Mouse (Mus musculus) ES-E14 (cell line): ENCODE data around the gene Ptpre. TPM values are rescaled to one million over a fixed set of nuclear protein-coding genes. Genes with fewer than 3 reads are reported as not detected.

Experiments used
- DNase-seq: peaks from one replicate; pipeline ENCODE4 v3.0.0-alpha.2; 2013; ENCODE audit warnings: low read depth, low spot score
- H3K27ac ChIP-seq: 2 replicates; pipeline ENCODE4 v1.5.1; 2012; ENCODE audit warnings: low read depth, mild to moderate bottlenecking, low read length, moderate library complexity, mixed read lengths; ENCODE audit not compliant: poor library complexity, insufficient read depth, severe bottlenecking
- H3K36me3 ChIP-seq: 2 replicates; pipeline ENCODE4 v1.6.1; 2012; ENCODE audit warnings: mild to moderate bottlenecking, low read length, moderate library complexity, mixed read lengths; ENCODE audit not compliant: control insufficient read depth, poor library complexity, insufficient read depth, severe bottlenecking
- H3K4me1 ChIP-seq, 2 experiments: fragments of 150-350 bp in 1 of 2; sonication (generic) in 1 of 2; 2 replicates each; pipeline ENCODE4 v1.6.1; 2012; ENCODE audit warnings: low read length in 2 of 2, mild to moderate bottlenecking in 1 of 2, mixed read lengths in 1 of 2; ENCODE audit not compliant: control insufficient read depth in 2 of 2, insufficient read depth in 2 of 2, poor library complexity in 1 of 2
- H3K4me3 ChIP-seq, 2 experiments: fragments of 150-350 bp in 1 of 2; sonication (generic) in 1 of 2; 2 replicates each; pipeline ENCODE4 v1.5.1; 2012; ENCODE audit warnings: low read length in 2 of 2, low read depth in 1 of 2, mild to moderate bottlenecking in 1 of 2, mixed read lengths in 1 of 2; ENCODE audit not compliant: insufficient read depth in 1 of 2, poor library complexity in 1 of 2, severe bottlenecking in 1 of 2
- H3K9ac ChIP-seq: 2 replicates; pipeline ENCODE4 v1.6.1; 2012; ENCODE audit warnings: low read depth, mild to moderate bottlenecking, low read length, mixed read lengths; ENCODE audit not compliant: poor library complexity, insufficient read depth, severe bottlenecking
- H3K9me3 ChIP-seq: fragments of 150-350 bp; sonication (generic); 2 replicates; pipeline ENCODE4 v1.6.1; 2012; ENCODE audit warnings: low read depth, mild to moderate bottlenecking, low read length; ENCODE audit not compliant: control insufficient read depth, insufficient read depth
- CHD2 ChIP-seq: IDR thresholded peaks from 2 replicates; pipeline ENCODE4 v1.6.1; 2014; ENCODE audit warnings: mild to moderate bottlenecking, low read depth, low read length, inconsistent platforms
- HCFC1 ChIP-seq: IDR thresholded peaks from 2 replicates; pipeline ENCODE4 v1.6.1; 2012; ENCODE audit warnings: low read length, inconsistent platforms, borderline replicate concordance; ENCODE audit not compliant: insufficient read depth
- MAFK ChIP-seq: IDR thresholded peaks from 2 replicates; pipeline ENCODE4 v1.6.1; 2014; ENCODE audit warnings: mild to moderate bottlenecking, low read depth, low read length, inconsistent platforms; ENCODE audit not compliant: insufficient read depth
- ZC3H11A ChIP-seq: IDR thresholded peaks from 2 replicates; pipeline ENCODE4 v1.6.1; 2012; ENCODE audit warnings: low read depth, mild to moderate bottlenecking, inconsistent platforms, low read length, borderline replicate concordance
- ZNF384 ChIP-seq: IDR thresholded peaks from 2 replicates; pipeline ENCODE4 v1.6.1; 2012; ENCODE audit warnings: low read depth, low read length, inconsistent platforms
- in situ Hi-C, 2 experiments: fragments of 600-800 bp; cut with MboI; formaldehyde crosslinking; loops; one replicate each; pipeline ENCODE4 v1.15.1; 2025; ENCODE audit warnings: low sequenced_read_pairs in 2 of 2, inconsistent platforms in 1 of 2; ENCODE audit not compliant: unreplicated experiment in 2 of 2
- total RNA-seq: library from RNA; depleted of rRNA; stranded (reverse); fragments of 300-350 nt; gene quantifications from 2 replicates; pipeline ENCODE4 v1.2.3, GENCODE M21; 2012

Ptpre gene
- total RNA-seq, 1 experiment = 1.1 TPM

DNA sequence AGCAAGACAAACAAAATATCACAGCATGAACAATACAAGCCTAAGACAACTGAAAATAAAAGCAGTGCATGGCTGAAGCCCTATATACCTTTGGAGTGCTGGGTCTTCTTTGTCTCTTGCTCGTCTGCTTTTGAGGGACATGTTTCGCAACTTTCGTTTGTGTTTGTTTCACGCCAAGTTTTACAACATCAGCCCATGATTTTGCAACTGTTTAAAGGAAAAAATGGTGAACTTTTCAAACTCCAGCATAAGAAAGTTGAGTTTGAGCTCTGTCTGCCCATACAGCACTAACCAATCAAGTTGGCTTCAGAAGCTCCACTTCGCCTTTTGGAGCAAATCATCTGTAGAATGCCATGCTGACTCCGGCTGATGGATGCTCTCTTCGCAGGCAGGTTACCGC lies 167.0 kb downstream of the Ptpre start:
- Histone ChIP-seq H3K4me1 (no peaks in the 10 kb centered on the region), H3K27ac (no peak overlapping the region), H3K4me3 (no peak overlapping the region), H3K9me3 (no peaks in the 10 kb centered on the region), H3K36me3 (peaks cover 52% of the 10 kb centered on the region), H3K9ac (no peak overlapping the region)
- TF ChIP-seq CHD2 (no peak), MAFK (no peak), HCFC1 (no peak), ZC3H11A (no peak), ZNF384 (no peak)
- in situ Hi-C loops = no loop called here
- no peak for DNase-seq

- Histone ChIP-seq H3K9me3 (no peaks in the 10 kb centered on the region), H3K9ac (no peak overlapping the region), H3K4me3 (no peak overlapping the region), H3K36me3 (peaks cover 44% of the 10 kb centered on the region), H3K4me1 (no peaks in the 10 kb centered on the region), H3K27ac (no peak overlapping the region)
- no peak for DNase-seq
- TF ChIP-seq ZNF384 (no peak), CHD2 (no peak), HCFC1 (no peak), MAFK (no peak), ZC3H11A (no peak)
- in situ Hi-C loops = no loop called here
Observed at GRCm38 (mm10) chr7:135705083-135705482, 167.8 kb downstream of the Ptpre start.

DNA sequence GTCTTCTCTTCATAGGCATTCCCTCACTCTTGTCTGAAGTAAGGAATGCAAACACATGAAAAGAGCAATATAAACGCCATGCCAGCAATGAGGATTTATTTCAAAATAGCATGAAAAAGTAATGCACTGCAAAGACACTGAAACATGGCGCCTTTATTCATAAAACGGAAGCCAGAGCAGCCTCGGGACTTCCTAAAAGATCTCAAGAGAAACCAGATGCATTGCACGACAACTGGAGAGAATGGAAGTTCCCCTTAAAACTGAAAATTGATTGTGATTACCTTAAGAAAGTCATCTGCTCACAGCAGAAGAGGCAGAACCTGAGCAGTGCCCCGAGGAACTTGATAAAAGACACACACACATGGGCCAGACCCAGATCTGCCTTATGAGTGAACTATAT lies 168.5 kb downstream of the Ptpre start:
- H3K9me3 ChIP-seq = no peaks in the 10 kb centered on the region
- in situ Hi-C loops = no loop called here
- TF ChIP-seq CHD2 = no peak
- TF ChIP-seq ZNF384 = no peak
- no peak for TF ChIP-seq HCFC1
- TF ChIP-seq ZC3H11A = no peak
- TF ChIP-seq MAFK = no peak
- H3K36me3 ChIP-seq = peaks cover 37% of the 10 kb centered on the region
- no peaks in the 10 kb centered on the region for H3K4me1 ChIP-seq
- DNase-seq = no peak
- H3K27ac ChIP-seq = no peak overlapping the region
- H3K4me3 ChIP-seq = no peak overlapping the region
- no peak overlapping the region for H3K9ac ChIP-seq

DNA sequence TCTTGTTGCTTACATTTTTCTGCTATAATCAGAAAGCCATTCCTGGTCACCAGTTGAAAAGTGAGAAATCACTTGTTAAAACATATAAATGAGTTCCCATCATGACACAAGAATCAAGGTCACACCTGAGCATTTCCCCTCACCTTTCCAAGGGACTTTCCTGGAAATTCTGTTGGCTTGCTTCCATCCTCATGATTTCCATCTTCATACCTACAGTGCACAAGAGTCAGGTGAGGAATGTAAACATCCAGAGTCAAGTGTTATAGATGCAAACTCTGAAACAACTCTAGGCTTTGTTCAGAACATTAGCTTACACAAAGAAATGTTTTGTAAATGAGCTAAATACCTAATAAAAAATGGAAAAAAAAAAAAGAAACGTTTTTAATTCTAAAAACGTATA lies 173.4 kb downstream of the Ptpre start:
- H3K27ac ChIP-seq = no peak overlapping the region
- in situ Hi-C loops = no loop called here
- H3K4me3 ChIP-seq = no peak overlapping the region
- no peak for DNase-seq
- H3K4me1 ChIP-seq = peaks cover 4 to 6% of the 10 kb centered on the region in 2 experiments; a peak in 2 of 4 replicates
- no peak overlapping the region for H3K9ac ChIP-seq
- TF ChIP-seq ZNF384 (no peak), MAFK (no peak), CHD2 (no peak), HCFC1 (no peak), ZC3H11A (no peak)
- peaks cover 20% of the 10 kb centered on the region for H3K36me3 ChIP-seq
- no peaks in the 10 kb centered on the region for H3K9me3 ChIP-seq

- no peak overlapping the region for H3K9ac ChIP-seq
- in situ Hi-C loops = no loop called here
- no peaks in the 10 kb centered on the region for H3K9me3 ChIP-seq
- H3K36me3 ChIP-seq = peaks cover 6% of the 10 kb centered on the region
- no peak for DNase-seq
- H3K27ac ChIP-seq = no peak overlapping the region
- H3K4me3 ChIP-seq = no peak overlapping the region
- TF ChIP-seq ZC3H11A (no peak), HCFC1 (no peak), ZNF384 (no peak), CHD2 (no peak), MAFK (no peak)
- H3K4me1 ChIP-seq = peaks cover 4 to 6% of the 10 kb centered on the region in 2 experiments; a peak in 2 of 4 replicates
Observed at GRCm38 (mm10) chr7:135712534-135712933, 175.3 kb downstream of the Ptpre start.
